Mouse (Mus musculus): Measurements from ENCODE around the gene Ankrd28. TPM values are rescaled to one million over a fixed set of nuclear protein-coding genes. Genes with fewer than 3 reads are reported as not detected.

The Ankrd28 gene
- polyA plus RNA-seq, 1 experiment from 2014 or later = 7.9 TPM

DNA sequence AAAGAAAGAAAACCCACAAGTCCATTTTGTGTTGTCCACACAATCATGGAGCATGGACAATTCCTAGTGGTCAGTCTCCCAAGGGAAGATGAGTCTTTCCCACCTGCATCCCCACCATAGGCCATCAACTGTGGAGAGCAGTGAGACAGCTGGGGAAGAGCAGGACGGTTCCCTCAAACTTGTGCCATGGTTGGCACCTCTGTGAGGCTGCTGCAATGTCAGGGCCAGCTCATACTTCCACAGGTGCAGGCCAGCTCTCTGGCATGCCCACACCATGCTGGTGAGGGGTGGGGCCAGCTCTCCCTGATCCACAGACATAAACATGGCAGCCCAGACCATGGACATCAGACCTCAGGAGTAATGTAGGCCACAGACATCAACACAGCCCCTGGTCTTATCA is 144.2 kb downstream of the Ankrd28 start:
- no peak overlapping the region for H3K4me3 ChIP-seq (ENCODE audit: low read depth, low read length)
- no peaks in the 10 kb centered on the region for H3K27me3 ChIP-seq (ENCODE audit: control insufficient read depth, insufficient read depth, low read length)
- WGBS (ENCODE audit: insufficient replicate concordance) = 77% methylated on average over 1 of the region's 1 CpGs

GRCm38 (mm10) chr14:31685680-31686079 is 144.8 kb downstream of the Ankrd28 start:
- no peak for ATAC-seq (replicated peaks; ENCODE audit: insufficient number of reproducible peaks, low FRiP score, low TSS enrichment)
- Histone ChIP-seq H3K4me1 (ENCODE audit: control insufficient read depth, insufficient read depth, low read length) (no peaks in the 10 kb centered on the region), H3K9ac (ENCODE audit: low read depth, low read length) (no peak overlapping the region), H3K4me2 (no peak overlapping the region), H3K27ac (ENCODE audit: low read depth, low read length) (no peak overlapping the region), H3K36me3 (ENCODE audit: control insufficient read depth, insufficient read depth, low read length) (no peaks in the 10 kb centered on the region), H3K9me3 (replicated peaks; ENCODE audit: control insufficient read depth, low read length) (no peaks in the 10 kb centered on the region), H3K27me3 (ENCODE audit: control insufficient read depth, insufficient read depth, low read length) (no peaks in the 10 kb centered on the region), H3K4me3 (ENCODE audit: low read depth, low read length) (no peak overlapping the region)
- WGBS (ENCODE audit: insufficient replicate concordance) = 84% methylated on average over 10 of the region's 10 CpGs

More for the DNA sequence above, 144.2 kb downstream of the Ankrd28 start:
- H3K27ac ChIP-seq (ENCODE audit: low read depth, low read length) = no peak overlapping the region
- H3K4me1 ChIP-seq (ENCODE audit: control insufficient read depth, insufficient read depth, low read length) = no peaks in the 10 kb centered on the region
- no peak overlapping the region for H3K9ac ChIP-seq (ENCODE audit: low read depth, low read length)
- no peaks in the 10 kb centered on the region for H3K9me3 ChIP-seq (replicated peaks; ENCODE audit: control insufficient read depth, low read length)
- no peaks in the 10 kb centered on the region for H3K36me3 ChIP-seq (ENCODE audit: control insufficient read depth, insufficient read depth, low read length)
- no peak for ATAC-seq (replicated peaks; ENCODE audit: insufficient number of reproducible peaks, low FRiP score, low TSS enrichment)
- no peak overlapping the region for H3K4me2 ChIP-seq

DNA sequence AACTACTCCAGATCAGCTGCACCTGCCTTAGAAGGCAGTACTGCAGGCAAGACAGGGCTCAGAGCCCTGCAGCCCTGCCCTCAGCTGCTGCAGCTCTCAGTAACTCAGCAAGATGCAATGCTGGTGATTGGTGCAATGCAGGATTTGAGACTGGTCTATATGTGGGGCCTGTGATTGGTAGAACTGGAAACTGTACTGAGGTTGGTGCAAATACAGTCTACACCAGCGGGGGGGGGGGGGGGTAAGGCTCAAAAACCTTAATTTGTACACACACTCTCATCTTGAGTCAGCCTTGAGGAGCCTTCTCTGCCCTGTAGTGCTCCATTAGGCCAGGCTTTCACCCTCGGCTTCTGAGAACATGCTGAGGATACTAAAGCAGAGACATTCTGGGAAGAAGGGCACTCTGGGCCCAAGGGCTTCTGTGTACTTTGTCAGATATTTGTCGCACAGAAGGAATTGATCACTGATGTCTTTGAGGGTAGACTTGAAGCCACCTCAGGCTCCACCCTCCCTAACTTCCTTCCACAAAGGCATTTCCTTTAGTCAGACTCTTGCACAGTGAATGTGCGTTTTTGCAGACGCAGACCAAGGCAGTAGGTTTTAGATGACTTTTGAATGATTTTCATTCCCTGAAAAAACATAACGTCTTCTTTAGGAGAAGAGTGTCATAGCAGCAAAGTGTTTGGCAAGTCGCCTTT is 146.0 kb downstream of the Ankrd28 start:
- 67% methylated on average over 7 of the region's 7 CpGs for WGBS (ENCODE audit: insufficient replicate concordance)
- H3K27me3 ChIP-seq (ENCODE audit: control insufficient read depth, insufficient read depth, low read length) = no peaks in the 10 kb centered on the region
- no peak overlapping the region for H3K4me3 ChIP-seq (ENCODE audit: low read depth, low read length)
- H3K9me3 ChIP-seq (replicated peaks; ENCODE audit: control insufficient read depth, low read length) = no peaks in the 10 kb centered on the region
- H3K9ac ChIP-seq (ENCODE audit: low read depth, low read length) = no peak overlapping the region
- no peak overlapping the region for H3K4me2 ChIP-seq
- H3K36me3 ChIP-seq (ENCODE audit: control insufficient read depth, insufficient read depth, low read length) = no peaks in the 10 kb centered on the region
- H3K27ac ChIP-seq (ENCODE audit: low read depth, low read length) = no peak overlapping the region
- ATAC-seq (replicated peaks; ENCODE audit: insufficient number of reproducible peaks, low FRiP score, low TSS enrichment) = no peak
- H3K4me1 ChIP-seq (ENCODE audit: control insufficient read depth, insufficient read depth, low read length) = no peaks in the 10 kb centered on the region

DNA sequence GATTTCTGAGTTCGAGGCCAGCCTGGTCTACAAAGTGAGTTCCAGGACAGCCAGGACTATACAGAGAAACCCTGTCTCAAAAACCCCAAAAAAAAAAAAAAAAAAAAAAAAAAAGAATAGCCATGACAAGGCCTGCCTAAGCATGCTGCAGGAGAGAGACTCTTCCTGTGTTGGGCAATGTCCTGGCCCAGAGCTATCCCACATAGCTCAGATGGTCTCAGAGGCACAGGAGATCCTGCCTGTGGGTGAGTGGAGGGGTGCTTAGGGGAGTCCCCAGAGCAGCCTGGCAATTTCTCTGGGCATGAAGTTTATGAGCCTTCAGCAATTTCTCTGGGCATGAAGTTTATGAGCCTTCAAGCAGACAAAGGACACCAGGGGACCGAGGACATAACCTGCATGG is 146.8 kb downstream of the Ankrd28 start:
- ATAC-seq (replicated peaks; ENCODE audit: insufficient number of reproducible peaks, low FRiP score, low TSS enrichment) = no peak
- Histone ChIP-seq H3K36me3 (ENCODE audit: control insufficient read depth, insufficient read depth, low read length) (no peaks in the 10 kb centered on the region), H3K4me2 (no peak overlapping the region), H3K4me1 (ENCODE audit: control insufficient read depth, insufficient read depth, low read length) (no peaks in the 10 kb centered on the region), H3K9me3 (replicated peaks; ENCODE audit: control insufficient read depth, low read length) (no peaks in the 10 kb centered on the region), H3K27me3 (ENCODE audit: control insufficient read depth, insufficient read depth, low read length) (no peaks in the 10 kb centered on the region), H3K4me3 (ENCODE audit: low read depth, low read length) (no peak overlapping the region), H3K9ac (ENCODE audit: low read depth, low read length) (no peak overlapping the region), H3K27ac (ENCODE audit: low read depth, low read length) (no peak overlapping the region)
- WGBS (ENCODE audit: insufficient replicate concordance) = 78% methylated on average over 1 of the region's 2 CpGs

GRCm38 (mm10) chr14:31681931-31682555 is 148.4 kb downstream of the Ankrd28 start:
- no peak overlapping the region for H3K4me2 ChIP-seq
- no peaks in the 10 kb centered on the region for H3K27me3 ChIP-seq (ENCODE audit: control insufficient read depth, insufficient read depth, low read length)
- 47% methylated on average over 5 of the region's 5 CpGs for WGBS (ENCODE audit: insufficient replicate concordance)
- H3K36me3 ChIP-seq (ENCODE audit: control insufficient read depth, insufficient read depth, low read length) = no peaks in the 10 kb centered on the region
- no peak overlapping the region for H3K9ac ChIP-seq (ENCODE audit: low read depth, low read length)
- H3K27ac ChIP-seq (ENCODE audit: low read depth, low read length) = no peak overlapping the region
- no peak for ATAC-seq (replicated peaks; ENCODE audit: insufficient number of reproducible peaks, low FRiP score, low TSS enrichment)
- no peaks in the 10 kb centered on the region for H3K9me3 ChIP-seq (replicated peaks; ENCODE audit: control insufficient read depth, low read length)
- no peaks in the 10 kb centered on the region for H3K4me1 ChIP-seq (ENCODE audit: control insufficient read depth, insufficient read depth, low read length)
- H3K4me3 ChIP-seq (ENCODE audit: low read depth, low read length) = no peak overlapping the region

DNA sequence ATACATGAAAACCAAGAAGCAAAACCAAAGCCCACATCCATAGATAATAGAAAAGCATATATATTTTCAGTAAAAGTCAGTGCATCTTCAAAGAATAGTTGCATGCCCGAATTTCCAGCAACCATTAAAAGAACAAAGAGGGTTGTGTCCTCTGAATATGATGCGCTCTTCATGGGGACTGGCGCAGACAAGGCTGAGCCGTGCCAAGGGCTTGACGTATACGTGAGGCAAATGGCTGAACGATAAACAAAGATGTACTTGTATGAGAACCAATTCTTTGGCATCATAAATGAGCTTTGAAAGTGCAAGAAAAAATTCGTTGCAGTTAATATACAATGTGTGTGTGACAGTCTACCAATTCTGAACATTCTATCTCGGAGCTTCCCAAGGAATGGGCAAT is 149.2 kb downstream of the Ankrd28 start:
- no peak for ATAC-seq (replicated peaks; ENCODE audit: insufficient number of reproducible peaks, low FRiP score, low TSS enrichment)
- Histone ChIP-seq H3K4me1 (ENCODE audit: control insufficient read depth, insufficient read depth, low read length) (no peaks in the 10 kb centered on the region), H3K9me3 (replicated peaks; ENCODE audit: control insufficient read depth, low read length) (no peaks in the 10 kb centered on the region), H3K4me2 (no peak overlapping the region), H3K27ac (ENCODE audit: low read depth, low read length) (no peak overlapping the region), H3K27me3 (ENCODE audit: control insufficient read depth, insufficient read depth, low read length) (no peaks in the 10 kb centered on the region), H3K36me3 (ENCODE audit: control insufficient read depth, insufficient read depth, low read length) (no peaks in the 10 kb centered on the region), H3K9ac (ENCODE audit: low read depth, low read length) (no peak overlapping the region), H3K4me3 (ENCODE audit: low read depth, low read length) (no peak overlapping the region)
- 86% methylated on average over 9 of the region's 9 CpGs for WGBS (ENCODE audit: insufficient replicate concordance)

GRCm38 (mm10) chr14:31680656-31681055 is 149.8 kb downstream of the Ankrd28 start:
- WGBS (ENCODE audit: insufficient replicate concordance) = 72% methylated on average over 3 of the region's 3 CpGs
- Histone ChIP-seq H3K4me3 (ENCODE audit: low read depth, low read length) (no peak overlapping the region), H3K27ac (ENCODE audit: low read depth, low read length) (no peak overlapping the region), H3K9me3 (replicated peaks; ENCODE audit: control insufficient read depth, low read length) (no peaks in the 10 kb centered on the region), H3K27me3 (ENCODE audit: control insufficient read depth, insufficient read depth, low read length) (no peaks in the 10 kb centered on the region), H3K9ac (ENCODE audit: low read depth, low read length) (no peak overlapping the region), H3K4me2 (no peak overlapping the region), H3K36me3 (ENCODE audit: control insufficient read depth, insufficient read depth, low read length) (no peaks in the 10 kb centered on the region), H3K4me1 (ENCODE audit: control insufficient read depth, insufficient read depth, low read length) (no peaks in the 10 kb centered on the region)
- no peak for ATAC-seq (replicated peaks; ENCODE audit: insufficient number of reproducible peaks, low FRiP score, low TSS enrichment)

GRCm38 (mm10) chr14:31671635-31672320 is 158.7 kb downstream of the Ankrd28 start:
- H3K9me3 ChIP-seq (replicated peaks; ENCODE audit: control insufficient read depth, low read length) = no peaks in the 10 kb centered on the region
- H3K27ac ChIP-seq (ENCODE audit: low read depth, low read length) = no peak overlapping the region
- H3K36me3 ChIP-seq (ENCODE audit: control insufficient read depth, insufficient read depth, low read length) = peaks cover 7% of the 10 kb centered on the region; the same call in 1 of the 2 replicates
- H3K4me1 ChIP-seq (ENCODE audit: control insufficient read depth, insufficient read depth, low read length) = peaks cover 4% of the 10 kb centered on the region; the same call in 1 of the 2 replicates
- H3K27me3 ChIP-seq (ENCODE audit: control insufficient read depth, insufficient read depth, low read length) = no peaks in the 10 kb centered on the region
- no peak overlapping the region for H3K9ac ChIP-seq (ENCODE audit: low read depth, low read length)
- H3K4me3 ChIP-seq (ENCODE audit: low read depth, low read length) = no peak overlapping the region
- no peak overlapping the region for H3K4me2 ChIP-seq
- WGBS (ENCODE audit: insufficient replicate concordance) = 68% methylated on average over 10 of the region's 10 CpGs
- no peak for ATAC-seq (replicated peaks; ENCODE audit: insufficient number of reproducible peaks, low FRiP score, low TSS enrichment)
